Mouse (Mus musculus) small intestine, adult 2 months (tissue): Measurements from ENCODE around the gene Pigz. TPM values are rescaled to one million over a fixed set of nuclear protein-coding genes. Genes with fewer than 3 reads are reported as not detected.

Experiments
- H3K27ac ChIP-seq: fragments of 200-500 bp; 2 replicates; pipeline ENCODE4 v1.5.1; 2012; ENCODE audit warnings: low read depth, low read length, control low read depth, inconsistent platforms; ENCODE audit not compliant: insufficient read depth
- H3K27me3 ChIP-seq: fragments of 200-500 bp; 2 replicates; pipeline ENCODE4 v1.6.1; 2012; ENCODE audit warnings: mild to moderate bottlenecking, moderate library complexity, low read length, inconsistent platforms; ENCODE audit not compliant: control insufficient read depth, insufficient read depth
- H3K36me3 ChIP-seq: fragments of 200-500 bp; 2 replicates; pipeline ENCODE4 v1.6.1; 2012; ENCODE audit warnings: mild to moderate bottlenecking, low read length, control low read depth, inconsistent platforms; ENCODE audit not compliant: control insufficient read depth, insufficient read depth
- H3K4me1 ChIP-seq: fragments of 200-500 bp; 2 replicates; pipeline ENCODE4 v1.6.1; 2012; ENCODE audit warnings: low read length, inconsistent platforms, mixed read lengths; ENCODE audit not compliant: control insufficient read depth, insufficient read depth, insufficient read length
- H3K4me3 ChIP-seq: fragments of 200-500 bp; 2 replicates; pipeline ENCODE4 v1.5.1; 2012; ENCODE audit warnings: low read depth, mild to moderate bottlenecking, control low read depth, inconsistent platforms, low read length, moderate library complexity
- CTCF ChIP-seq: fragments of 200-500 bp; IDR thresholded peaks from 2 replicates; pipeline ENCODE4 v1.5.1; 2012; ENCODE audit warnings: low read depth, mild to moderate bottlenecking, control low read depth, inconsistent platforms, low read length, moderate library complexity, mixed read lengths; ENCODE audit not compliant: insufficient replicate concordance, insufficient read length; ENCODE audit errors: extremely low read depth
- POLR2A ChIP-seq: fragments of 200-500 bp; IDR thresholded peaks from 2 replicates; pipeline ENCODE4 v1.6.1; 2012; ENCODE audit warnings: low read depth, mild to moderate bottlenecking, control low read depth, inconsistent platforms, low read length, moderate library complexity
- WGBS: fragments of 180-500 bp; shearing (Covaris S2); methylation state at CpG from one replicate; pipeline ENCODE4 v1.1.7; 2018; 5-methylcytosine and 5-hydroxymethylcytosine counted together
- polyA plus RNA-seq: library from polyadenylated mRNA; depleted of rRNA; stranded (reverse); fragments of >200 nt; gene quantifications from 2 replicates; pipeline ENCODE4 v1.2.3, GENCODE M21; 2012

The Pigz gene
- polyA plus RNA-seq, 1 experiment = 1.6 TPM

- no peak overlapping the region for H3K27ac ChIP-seq
- H3K27me3 ChIP-seq = no peaks in the 10 kb centered on the region
- peaks cover 10% of the 10 kb centered on the region for H3K4me1 ChIP-seq
- H3K36me3 ChIP-seq = no peaks in the 10 kb centered on the region
- WGBS = 74% methylated on average over 1 of the region's 1 CpGs
- no peak for TF ChIP-seq POLR2A
- no peak for TF ChIP-seq CTCF
- no peak overlapping the region for H3K4me3 ChIP-seq
Observed at GRCm38 (mm10) chr16:31901886-31902285, 31.8 kb upstream of the Pigz start.

- WGBS = 87% methylated on average over 8 of the region's 8 CpGs
- Histone ChIP-seq H3K36me3 (no peaks in the 10 kb centered on the region), H3K4me3 (no peak overlapping the region), H3K27ac (no peak overlapping the region), H3K27me3 (no peaks in the 10 kb centered on the region), H3K4me1 (peaks cover 10% of the 10 kb centered on the region)
- TF ChIP-seq POLR2A (no peak), CTCF (no peak)
Observed at GRCm38 (mm10) chr16:31903239-31903638, 30.4 kb upstream of the Pigz start.

- WGBS = 79% methylated on average over 4 of the region's 4 CpGs
- H3K36me3 ChIP-seq = no peaks in the 10 kb centered on the region
- TF ChIP-seq POLR2A (no peak), CTCF (peak; percentile 44; the same call in 1 of the 2 replicates)
- no peak overlapping the region for H3K4me3 ChIP-seq
- H3K27me3 ChIP-seq = no peaks in the 10 kb centered on the region
- no peak overlapping the region for H3K27ac ChIP-seq
- peaks cover 10% of the 10 kb centered on the region for H3K4me1 ChIP-seq
Observed at GRCm38 (mm10) chr16:31905331-31905730, 28.3 kb upstream of the Pigz start.

- H3K27me3 ChIP-seq = no peaks in the 10 kb centered on the region
- no peaks in the 10 kb centered on the region for H3K36me3 ChIP-seq
- H3K4me3 ChIP-seq = no peak overlapping the region
- WGBS = 18% methylated on average over 20 of the region's 20 CpGs
- no peak for TF ChIP-seq POLR2A
- no peak for TF ChIP-seq CTCF
- H3K27ac ChIP-seq = no peak overlapping the region
- peaks cover 10% of the 10 kb centered on the region for H3K4me1 ChIP-seq
Observed at GRCm38 (mm10) chr16:31905891-31906825, 27.5 kb upstream of the Pigz start.

GRCm38 (mm10) chr16:31906896-31907295 lies 26.8 kb upstream of the Pigz start:
- Histone ChIP-seq H3K27ac (no peak overlapping the region), H3K4me1 (peaks cover 10% of the 10 kb centered on the region), H3K36me3 (no peaks in the 10 kb centered on the region), H3K4me3 (no peak overlapping the region), H3K27me3 (no peaks in the 10 kb centered on the region)
- TF ChIP-seq POLR2A = no peak
- no peak for TF ChIP-seq CTCF
- WGBS = 6% methylated on average over 9 of the region's 9 CpGs

GRCm38 (mm10) chr16:31908959-31909358 lies 24.7 kb upstream of the Pigz start:
- TF ChIP-seq POLR2A (no peak), CTCF (no peak)
- WGBS = 61% methylated on average over 11 of the region's 11 CpGs
- H3K27me3 ChIP-seq = no peaks in the 10 kb centered on the region

GRCm38 (mm10) chr16:31910281-31910847 lies 23.3 kb upstream of the Pigz start:
- Histone ChIP-seq H3K27me3 (no peaks in the 10 kb centered on the region), H3K27ac (no peak overlapping the region), H3K4me3 (no peak overlapping the region), H3K36me3 (no peaks in the 10 kb centered on the region), H3K4me1 (peaks cover 10% of the 10 kb centered on the region)
- TF ChIP-seq POLR2A (no peak), CTCF (no peak)
- 33% methylated on average over 10 of the region's 10 CpGs for WGBS

More at GRCm38 (mm10) chr16:31908959-31909358, 24.7 kb upstream of the Pigz start:
- Histone ChIP-seq H3K4me1 (peaks cover 10% of the 10 kb centered on the region), H3K27ac (no peak overlapping the region), H3K4me3 (no peak overlapping the region), H3K36me3 (no peaks in the 10 kb centered on the region)
